Mouse (Mus musculus): Measurements from ENCODE around the gene Prkn.

DNA sequence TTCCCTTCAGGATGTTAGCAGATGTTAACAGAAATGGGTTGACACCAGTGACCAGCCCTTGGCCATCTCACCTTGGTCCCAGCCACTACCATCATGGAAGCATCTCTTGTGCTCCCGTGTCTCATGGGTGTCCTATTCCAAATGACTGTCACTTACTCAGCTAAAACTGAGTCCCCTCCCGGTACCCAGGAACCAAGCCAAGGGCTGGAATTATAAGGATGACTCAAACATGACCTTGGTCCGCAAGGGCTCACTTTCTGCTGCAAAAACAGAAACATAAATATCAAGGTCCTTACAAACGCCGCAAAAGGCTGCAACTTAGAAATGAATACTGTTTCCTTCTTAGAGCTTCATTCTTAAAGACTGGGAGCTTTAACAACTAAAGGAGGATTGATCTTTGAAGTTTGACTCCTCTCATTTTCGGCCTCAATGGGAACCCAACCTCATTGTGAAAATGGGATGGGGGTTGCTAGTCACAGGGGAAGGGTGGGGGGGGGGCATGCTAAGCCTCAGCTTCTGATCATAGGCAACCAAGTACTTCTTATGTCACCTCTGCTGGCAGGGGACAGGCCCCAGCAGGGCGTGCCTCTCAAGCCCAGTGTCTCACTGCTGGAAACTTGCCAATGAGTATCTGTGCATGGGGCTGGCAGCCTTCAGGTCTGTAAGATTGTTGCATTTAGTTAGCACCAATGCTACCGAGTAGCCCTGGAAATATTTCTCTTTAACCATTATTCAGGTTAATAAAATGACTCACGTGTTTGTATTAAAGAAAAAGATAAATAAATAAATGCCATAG lies 1208.7 kb downstream of the Prkn start:
- TF ChIP-seq CTCF (IDR thresholded peaks at IDR 0.05; ENCODE audit: low read depth, low read length) (no peak), GATA1 (IDR thresholded peaks at IDR 0.05; ENCODE audit: borderline replicate concordance, low read length) (no peak), POLR2AphosphoS5 (IDR thresholded peaks at IDR 0.05; ENCODE audit: insufficient replicate concordance, low read depth, low read length) (no peak), GATA2 (IDR thresholded peaks at IDR 0.05; ENCODE audit: borderline replicate concordance, low read depth, low read length) (no peak)

Data from G1E (cell line).